Comparison of ENCODE assay signal across 24 mouse cellular contexts in genomic region chr16:23234557-23234956, GRCm38 (mm10). TPM values are rescaled to one million over a fixed set of nuclear protein-coding genes. Genes with fewer than 3 reads are reported as not detected.
DNase-seq lines count a peak whose midpoint lies in the region; ATAC-seq and TF ChIP-seq lines count a peak whose summit lies in the region.
"Had no signal": no experiment of that assay in that cellular context is flagged by ENCODE, and none has a peak within 500 bp of the region (broad histone marks: within the 10 kb centered on the region; RNA-seq: fewer than 3 reads in every experiment).

No protein-coding gene starts in this region.

- H3K27ac ChIP-seq in CH12.LX (ENCODE audit: insufficient read depth, low read depth) (no peak overlapping the region), macrophage (peak overlapping the region; percentile 60)
- no peak overlapping the region for H3K27ac ChIP-seq in midbrain, embryonic 16.5 days (ENCODE audit: low read length)
- H3K27ac ChIP-seq: embryonic facial prominence, embryonic 10.5 days; embryonic facial prominence, embryonic 13.5 days; forebrain, embryonic 12.5 days; forebrain, embryonic 15.5 days; heart, adult 2 months; hindbrain, embryonic 12.5 days; hindbrain, embryonic 15.5 days had no signal

- H3K79me2 ChIP-seq in CH12.LX (replicated peaks; ENCODE audit: control insufficient read depth, extremely low read depth, insufficient read depth, poor library complexity, severe bottlenecking) (no peaks in the 10 kb centered on the region), macrophage (ENCODE audit: inconsistent target) (peaks cover 18% of the 10 kb centered on the region)

- H3K27me3 ChIP-seq in CH12.LX (replicated peaks), result no peaks in the 10 kb centered on the region
- H3K27me3 ChIP-seq in midbrain, embryonic 16.5 days (ENCODE audit: control insufficient read depth, insufficient read depth, low read depth, low read length), result no peaks in the 10 kb centered on the region
- H3K27me3 ChIP-seq: embryonic facial prominence, embryonic 13.5 days; forebrain, embryonic 12.5 days; forebrain, embryonic 15.5 days; hindbrain, embryonic 12.5 days; hindbrain, embryonic 15.5 days; Patski had no signal

- peaks cover 0 to 30% of the 10 kb centered on the region in 2 experiments for H3K36me3 ChIP-seq in CH12.LX (replicated peaks in 1 of 2; ENCODE audit: control insufficient read depth in 1 of 2, insufficient read depth in 1 of 2, low read length in 1 of 2)
- H3K36me3 ChIP-seq in macrophage (ENCODE audit: inconsistent target), result no peaks in the 10 kb centered on the region
- no peaks in the 10 kb centered on the region for H3K36me3 ChIP-seq in midbrain, embryonic 16.5 days (ENCODE audit: control insufficient read depth, insufficient read depth, low read length)
- H3K36me3 ChIP-seq: G1E; hindbrain, embryonic 15.5 days had no signal

- no peaks in the 10 kb centered on the region for H3K9me3 ChIP-seq in CH12.LX (replicated peaks; ENCODE audit: low read length)
- H3K9me3 ChIP-seq in midbrain, embryonic 16.5 days (replicated peaks; ENCODE audit: control insufficient read depth, low read length, poor library complexity, severe bottlenecking), result no peaks in the 10 kb centered on the region
- H3K9me3 ChIP-seq: embryonic facial prominence, embryonic 10.5 days; embryonic facial prominence, embryonic 13.5 days; forebrain, embryonic 12.5 days; forebrain, embryonic 15.5 days; G1E; hindbrain, embryonic 12.5 days; hindbrain, embryonic 15.5 days had no signal

- no peak for TF ChIP-seq POLR2A in CH12.LX (IDR thresholded peaks at IDR 0.05; ENCODE audit: low read depth, low read length)

- no peak for TF ChIP-seq RAD21 in CH12.LX (IDR thresholded peaks at IDR 0.05; ENCODE audit: low read depth, low read length)

- no peak overlapping the region for H3K9ac ChIP-seq in CH12.LX (ENCODE audit: insufficient read depth, low read depth)
- no peak overlapping the region for H3K9ac ChIP-seq in midbrain, embryonic 16.5 days (ENCODE audit: low read depth, low read length)
- H3K9ac ChIP-seq: embryonic facial prominence, embryonic 13.5 days; forebrain, embryonic 12.5 days; forebrain, embryonic 15.5 days; hindbrain, embryonic 12.5 days; hindbrain, embryonic 15.5 days had no signal

- H3K4me1 ChIP-seq in CH12.LX (ENCODE audit: control insufficient read depth in 1 of 2, insufficient read depth in 2 of 2), result peaks cover 22 to 76% of the 10 kb centered on the region in 2 experiments
- H3K4me1 ChIP-seq in midbrain, embryonic 16.5 days (ENCODE audit: control insufficient read depth, insufficient read depth, low read length), result no peaks in the 10 kb centered on the region

- 83% methylated on average over 5 of the region's 5 CpGs for WGBS in macrophage (ENCODE audit: missing documents)
- 91% methylated on average over 5 of the region's 5 CpGs for WGBS in midbrain, embryonic 16.5 days

- in situ Hi-C loops in CH12.LX (cut with MboI; ENCODE audit: low pct_ligation_motif_present, low pct_unique_long_range_greater_than_20kb, low sequenced_read_pairs), result no loop called here

- TF ChIP-seq EP300 in CH12.LX (IDR thresholded peaks at IDR 0.05; ENCODE audit: low read length), result peak; percentile 86

- no peak overlapping the region for H3K4me2 ChIP-seq in CH12.LX (ENCODE audit: insufficient read depth, low read depth, poor library complexity, severe bottlenecking)
- no peak overlapping the region for H3K4me2 ChIP-seq in midbrain, embryonic 16.5 days (ENCODE audit: low read length)
- H3K4me2 ChIP-seq: embryonic facial prominence, embryonic 13.5 days; forebrain, embryonic 12.5 days; forebrain, embryonic 15.5 days; heart, embryonic 11.5 days; hindbrain, embryonic 12.5 days; hindbrain, embryonic 15.5 days had no signal

- no peak for TF ChIP-seq CTCF in CH12.LX (conservative IDR thresholded peaks at IDR 0.05 in 1 of 2, IDR thresholded peaks at IDR 0.05 in 1 of 2; ENCODE audit: low read depth in 2 of 2, low read length in 2 of 2)

- dilution Hi-C loops in CH12.LX (cut with MboI; ENCODE audit: extremely low pct_ligation_motif_present, extremely low pct_unique_long_range_greater_than_20kb, low sequenced_read_pairs), result no loop called here

- ATAC-seq in midbrain, embryonic 16.5 days, result no peak
- ATAC-seq: forebrain, embryonic 15.5 days; Patski had no signal

- DNase-seq in A20 (ENCODE audit: low read depth, low spot score) (peak; percentile 68), CH12.LX (ENCODE audit: extremely low read depth) (no peak)
- no peak for DNase-seq in left cerebral cortex, adult 9 months (ENCODE audit: low spot score in 2 of 2)
- DNase-seq in heart, adult 8-10 months (ENCODE audit: low spot score), result no peak
- DNase-seq: adrenal gland, postnatal 10 days; adrenal gland, postnatal 36 days; cerebellum, adult 11-12 months; cerebellum, adult 8-10 months; cerebellum, postnatal 10 days; cerebellum, postnatal 36 days; gastrocnemius, postnatal 25 days; heart, adult 2 months had no signal

- no peak overlapping the region for H3K4me3 ChIP-seq in CH12.LX (replicated peaks in 1 of 3; ENCODE audit: low read depth in 2 of 3, low read length in 2 of 3, poor library complexity in 1 of 3)
- H3K4me3 ChIP-seq in macrophage (ENCODE audit: inconsistent target), result no peak overlapping the region
- no peak overlapping the region for H3K4me3 ChIP-seq in midbrain, embryonic 16.5 days (ENCODE audit: low read depth, low read length)
- H3K4me3 ChIP-seq: embryonic facial prominence, embryonic 10.5 days; embryonic facial prominence, embryonic 13.5 days; erythroblast, embryonic 14.5 days; forebrain, embryonic 12.5 days; forebrain, embryonic 15.5 days; heart, adult 2 months; hindbrain, embryonic 12.5 days; hindbrain, embryonic 15.5 days had no signal

TF ChIP-seq in CH12.LX, 34 proteins besides CTCF, POLR2A, EP300 and RAD21:
- TF ChIP-seq IRF4 (IDR thresholded peaks at IDR 0.05; ENCODE audit: low read depth, low read length), result peak; percentile 79
- peak; percentile 31; the same call in 1 of the 2 replicates for TF ChIP-seq JUN (IDR thresholded peaks at IDR 0.05; ENCODE audit: insufficient read depth, low read depth, low read length)
- TF ChIP-seq MEF2A (IDR thresholded peaks at IDR 0.05; ENCODE audit: borderline replicate concordance, low read depth, low read length), result peak; percentile 60
- TF ChIP-seq CHD2 (IDR thresholded peaks at IDR 0.05; ENCODE audit: low read length), result no peak
- TF ChIP-seq JUND (conservative IDR thresholded peaks at IDR 0.05; ENCODE audit: low read depth, low read length), result peak; percentile 57
- peak; percentile 37; the same call in 1 of the 2 replicates for TF ChIP-seq MAX (IDR thresholded peaks at IDR 0.05; ENCODE audit: low read length)
- TF ChIP-seq KAT2A (IDR thresholded peaks at IDR 0.05; ENCODE audit: insufficient replicate concordance, low read length), result no peak
- no peak for TF ChIP-seq CHD1 (IDR thresholded peaks at IDR 0.05; ENCODE audit: low read depth, low read length)
- peak; percentile 77; the same call in 1 of the 2 replicates for TF ChIP-seq RCOR1 (conservative IDR thresholded peaks at IDR 0.05; ENCODE audit: low read depth, low read length)
- peak; percentile 58 for TF ChIP-seq ETS1 (conservative IDR thresholded peaks at IDR 0.05; ENCODE audit: low read depth, low read length)
- no peak for TF ChIP-seq ZC3H11A (IDR thresholded peaks at IDR 0.05; ENCODE audit: low read depth, low read length)
- peak; percentile 46; the same call in 1 of the 2 replicates for TF ChIP-seq MXI1 (IDR thresholded peaks at IDR 0.05; ENCODE audit: low read depth, low read length)
- peak; percentile 50; the same call in 1 of the 2 replicates for TF ChIP-seq SIN3A (IDR thresholded peaks at IDR 0.05; ENCODE audit: low read length)
- TF ChIP-seq BHLHE40 (IDR thresholded peaks at IDR 0.05; ENCODE audit: low read depth, low read length), result peak; percentile 94
- TF ChIP-seq TCF12 (IDR thresholded peaks at IDR 0.05; ENCODE audit: low read depth, low read length), result peak; percentile 39; the same call in 1 of the 2 replicates

RNA-seq across cellular contexts. Expression of gene St6gal1, which starts 10.0 kb away (rescaled TPM):
- total RNA-seq in CH12.LX (2012; rRNA removed) (60.6 and 64.5 TPM in 2 replicates), CH12.LX (2014; rRNA removed) (56.8 and 67.8 TPM in 2 replicates)
- polyA plus RNA-seq in CH12.LX (2012; ENCODE audit: insufficient read length, low read depth) (156 and 168 TPM in 2 replicates), macrophage (2018) (24.0 to 59.9 TPM (median 43.6 TPM) in 3 replicates)
- total RNA-seq in macrophage (2018; cell fraction: chromatin; rRNA removed), result 10 to 100 TPM in 12 of 26 experiments, 1 to 10 TPM in 12, under 1 TPM in 2; 0.26 to 52.6 (median 8.3) TPM
- 10 to 100 TPM in 16 of 26 experiments, 1 to 10 TPM in 10; 5.6 to 72.7 (median 28.0) TPM for total RNA-seq in macrophage (2018; cell fraction: cytosol; rRNA removed)
- 10 to 100 TPM in 16 of 26 experiments, 1 to 10 TPM in 10; 6.9 to 68.1 (median 19.1) TPM for total RNA-seq in macrophage (2018; cell fraction: nucleus; rRNA removed)
- 19.3 and 28.5 TPM in 2 replicates for polyA plus RNA-seq in midbrain, embryonic 16.5 days (2015; fragmentation: Nextera tagmentation; extraction: Ambion mirVana)
- 1 to 10 TPM; 7.6 to 9.9 (median 8.8) TPM for total RNA-seq in heart, adult 8-10 months (2022)
- polyA plus RNA-seq: erythroblast, embryonic 14.5 days had no signal
